ENCODE assay signal across 23 mouse cellular contexts in genomic region chr16:30052839-30053511, GRCm38 (mm10). TPM values are rescaled to one million over a fixed set of nuclear protein-coding genes. Genes with fewer than 3 reads are reported as not detected.
A peak's percentile ranks its signal among the peaks of the same experiment; 100 is the strongest.
DNase-seq lines count a peak whose midpoint lies in the region; ATAC-seq and TF ChIP-seq lines count a peak whose summit lies in the region.
"Had no signal": no experiment of that assay in that cellular context is flagged by ENCODE, and none has a peak within 500 bp of the region (broad histone marks: within the 10 kb centered on the region; RNA-seq: fewer than 3 reads in every experiment).

No protein-coding gene starts in this region.

- H3K27ac ChIP-seq in kidney, embryonic 14.5 days (ENCODE audit: low read depth, low read length), result peak overlapping the region; percentile 31; the same call in 1 of the 2 replicates
- no peak overlapping the region for H3K27ac ChIP-seq in ES-E14 (ENCODE audit: insufficient read depth, low read depth, low read length, poor library complexity, severe bottlenecking)
- peak overlapping the region; percentile 84 for H3K27ac ChIP-seq in intestine, embryonic 15.5 days
- no peak overlapping the region for H3K27ac ChIP-seq in forebrain, embryonic 15.5 days (replicated peaks)
- H3K27ac ChIP-seq: embryonic facial prominence, embryonic 13.5 days; layer of hippocampus, adult 2 months; left cerebral cortex, adult 2 months; limb, embryonic 13.5 days; neural tube, embryonic 13.5 days had no signal

- no peaks in the 10 kb centered on the region for H3K27me3 ChIP-seq in kidney, embryonic 14.5 days (ENCODE audit: control insufficient read depth, insufficient read depth, low read length)
- H3K27me3 ChIP-seq in intestine, embryonic 15.5 days (replicated peaks), result no peaks in the 10 kb centered on the region
- no peaks in the 10 kb centered on the region for H3K27me3 ChIP-seq in forebrain, embryonic 15.5 days
- H3K27me3 ChIP-seq: embryonic facial prominence, embryonic 13.5 days had no signal

- peak; percentile 33; the same call in 1 of the 2 replicates for ATAC-seq in kidney, embryonic 14.5 days (ENCODE audit: low FRiP score, low TSS enrichment)
- ATAC-seq in intestine, embryonic 15.5 days, result no peak
- ATAC-seq in forebrain, embryonic 15.5 days (replicated peaks), result no peak
- no peak for ATAC-seq in megakaryocyte-erythroid progenitor cell, adult 5-6 weeks (replicated peaks; ENCODE audit: low FRiP score, low TSS enrichment, poor library complexity, severe bottlenecking)
- ATAC-seq: hindbrain, embryonic 16.5 days had no signal

- peaks cover 22% of the 10 kb centered on the region; the same call in 1 of the 2 replicates for H3K4me1 ChIP-seq in kidney, embryonic 14.5 days (ENCODE audit: control insufficient read depth, insufficient read depth, low read length)
- peaks cover 3 to 7% of the 10 kb centered on the region in 2 experiments; a peak in 2 of 4 replicates for H3K4me1 ChIP-seq in ES-E14 (ENCODE audit: control insufficient read depth in 2 of 2, insufficient read depth in 2 of 2, low read length in 2 of 2, poor library complexity in 1 of 2)
- H3K4me1 ChIP-seq in intestine, embryonic 15.5 days (replicated peaks), result peaks cover 15% of the 10 kb centered on the region
- peaks cover 4% of the 10 kb centered on the region; the same call in 1 of the 2 replicates for H3K4me1 ChIP-seq in forebrain, embryonic 15.5 days

- H3K9me3 ChIP-seq in kidney, embryonic 14.5 days (ENCODE audit: control insufficient read depth, low read length), result no peaks in the 10 kb centered on the region
- no peaks in the 10 kb centered on the region for H3K9me3 ChIP-seq in ES-E14 (ENCODE audit: control insufficient read depth, insufficient read depth, low read depth, low read length)
- no peaks in the 10 kb centered on the region for H3K9me3 ChIP-seq in intestine, embryonic 15.5 days
- no peaks in the 10 kb centered on the region for H3K9me3 ChIP-seq in forebrain, embryonic 15.5 days
- H3K9me3 ChIP-seq: embryonic facial prominence, embryonic 13.5 days; forebrain, embryonic 10.5 days; limb, embryonic 13.5 days; neural tube, embryonic 13.5 days had no signal

- DNase-seq in kidney, postnatal 25 days, result no peak
- DNase-seq in ES-E14 (ENCODE audit: low read depth, low spot score), result no peak
- DNase-seq in lung, postnatal 4 days, result peak; percentile 33 to 56
- DNase-seq in right cerebral cortex, postnatal 10 days (ENCODE audit: low spot score in 2 of 2), result no peak
- DNase-seq: adrenal gland, adult 2 months; B cell, adult 2 months; cerebellum, adult 8-10 months; gastrocnemius, postnatal 36 days; heart, postnatal 36 days; spleen, adult 18-20 months had no signal

- no peak overlapping the region for H3K9ac ChIP-seq in kidney, embryonic 14.5 days (ENCODE audit: low read depth, low read length)
- no peak overlapping the region for H3K9ac ChIP-seq in ES-E14 (ENCODE audit: insufficient read depth, low read depth, low read length, poor library complexity, severe bottlenecking)
- H3K9ac ChIP-seq in intestine, embryonic 15.5 days, result no peak overlapping the region
- H3K9ac ChIP-seq in forebrain, embryonic 15.5 days (replicated peaks), result no peak overlapping the region
- H3K9ac ChIP-seq: embryonic facial prominence, embryonic 13.5 days; limb, embryonic 13.5 days; neural tube, embryonic 13.5 days had no signal

- no peak overlapping the region for H3K4me2 ChIP-seq in kidney, embryonic 14.5 days (replicated peaks; ENCODE audit: low read depth, low read length)
- peak overlapping the region; percentile 15 for H3K4me2 ChIP-seq in intestine, embryonic 15.5 days (replicated peaks)
- H3K4me2 ChIP-seq in forebrain, embryonic 15.5 days (replicated peaks), result no peak overlapping the region
- H3K4me2 ChIP-seq: embryonic facial prominence, embryonic 13.5 days; heart, embryonic 11.5 days; limb, embryonic 13.5 days; neural tube, embryonic 13.5 days had no signal

- in situ Hi-C loops in ES-E14 (cut with MboI; ENCODE audit: low sequenced_read_pairs in 2 of 2, unreplicated experiment in 2 of 2), result no loop called here

- 55% methylated on average over 16 of the region's 16 CpGs for WGBS in kidney, embryonic 14.5 days
- WGBS in intestine, embryonic 15.5 days, result 42% methylated on average over 16 of the region's 16 CpGs
- 66% methylated on average over 16 of the region's 16 CpGs for WGBS in forebrain, embryonic 15.5 days

- no peak overlapping the region for H3K4me3 ChIP-seq in kidney, embryonic 14.5 days (ENCODE audit: low read length)
- no peak overlapping the region for H3K4me3 ChIP-seq in ES-E14 (ENCODE audit: insufficient read depth in 1 of 2, low read depth in 1 of 2, low read length in 2 of 2, poor library complexity in 1 of 2, severe bottlenecking in 1 of 2)
- no peak overlapping the region for H3K4me3 ChIP-seq in intestine, embryonic 15.5 days (replicated peaks)
- no peak overlapping the region for H3K4me3 ChIP-seq in forebrain, embryonic 15.5 days
- H3K4me3 ChIP-seq: embryonic facial prominence, embryonic 13.5 days; forebrain, embryonic 10.5 days; layer of hippocampus, adult 2 months; left cerebral cortex, adult 2 months; limb, embryonic 13.5 days; megakaryocyte, embryonic 14.5 days; neural tube, embryonic 13.5 days had no signal

- no peaks in the 10 kb centered on the region for H3K36me3 ChIP-seq in kidney, embryonic 14.5 days (ENCODE audit: control insufficient read depth, insufficient read depth, low read length)
- H3K36me3 ChIP-seq in ES-E14 (ENCODE audit: control insufficient read depth, insufficient read depth, low read length, poor library complexity, severe bottlenecking), result no peaks in the 10 kb centered on the region
- no peaks in the 10 kb centered on the region for H3K36me3 ChIP-seq in intestine, embryonic 15.5 days
- H3K36me3 ChIP-seq in forebrain, embryonic 15.5 days, result no peaks in the 10 kb centered on the region
- H3K36me3 ChIP-seq: embryonic facial prominence, embryonic 13.5 days; forebrain, embryonic 10.5 days; limb, embryonic 13.5 days; neural tube, embryonic 13.5 days had no signal

TF ChIP-seq in ES-E14, 5 proteins besides CTCF, POLR2A, EP300 and RAD21:
- TF ChIP-seq ZNF384 (IDR thresholded peaks at IDR 0.05; ENCODE audit: low read depth, low read length) (peak; percentile 52; the same call in 1 of the 2 replicates), CHD2 (IDR thresholded peaks at IDR 0.05; ENCODE audit: low read depth, low read length) (no peak), HCFC1 (IDR thresholded peaks at IDR 0.05; ENCODE audit: borderline replicate concordance, insufficient read depth, low read length) (no peak)

RNA-seq across cellular contexts. Expression of gene Hes1, which starts 11.2 kb away (rescaled TPM):
- polyA plus RNA-seq in kidney, embryonic 14.5 days (2014; fragmentation: Nextera tagmentation; extraction: Ambion mirVana), result 68.7 and 82.2 TPM in 2 replicates
- 17.5 and 19.3 TPM in 2 replicates for total RNA-seq in ES-E14 (2012; rRNA removed)
- 55.7 and 67.4 TPM in 2 replicates for polyA plus RNA-seq in intestine, embryonic 15.5 days (2015; fragmentation: Nextera tagmentation; extraction: Ambion mirVana)
- 16.4 and 18.8 TPM in 2 replicates for polyA plus RNA-seq in forebrain, embryonic 15.5 days (2015; fragmentation: Nextera tagmentation; extraction: Ambion mirVana)
- total RNA-seq in megakaryocyte-erythroid progenitor cell, adult 5-6 weeks (2014; fragmentation: Nextera tagmentation), result 1.5 and 6.9 TPM in 2 replicates
- 2.9 and 5.1 TPM in 2 replicates for total RNA-seq in megakaryocyte-erythroid progenitor cell, adult 5-6 weeks (2017)

Comparison
In these comparisons a context has a peak if more than half of its experiments do, and no peak if none do; other contexts are left out.
1. H3K27ac ChIP-seq: peak in kidney, embryonic 14.5 days (single experiment) and intestine, embryonic 15.5 days (single experiment); none in ES-E14 (single experiment) and forebrain, embryonic 15.5 days (single experiment).
2. DNase-seq: peak in lung, postnatal 4 days (2 of 2); none in kidney, postnatal 25 days (0 of 2), ES-E14 (single experiment) and right cerebral cortex, postnatal 10 days (0 of 2).